8 mouse cellular contexts compared by ENCODE assay signal in genomic region chr3:135439651-135440050, GRCm38 (mm10). TPM values are rescaled to one million over a fixed set of nuclear protein-coding genes. Genes with fewer than 3 reads are reported as not detected.
DNase-seq lines count a peak whose midpoint lies in the region; ATAC-seq lines count a peak whose summit lies in the region.

No protein-coding gene starts in this region.

- peak overlapping the region; percentile 97 for H3K9ac ChIP-seq in neural tube, embryonic 11.5 days (ENCODE audit: low read length)
- peak overlapping the region; percentile 89 for H3K9ac ChIP-seq in limb, embryonic 13.5 days
- peak overlapping the region; percentile 89 for H3K9ac ChIP-seq in stomach, embryonic 15.5 days

- H3K4me3 ChIP-seq in neural tube, embryonic 11.5 days (ENCODE audit: low read depth, low read length) = peak overlapping the region; percentile 66
- peak overlapping the region; percentile 71 for H3K4me3 ChIP-seq in limb, embryonic 13.5 days
- H3K4me3 ChIP-seq in stomach, embryonic 15.5 days (replicated peaks) = peak overlapping the region; percentile 87

- peak overlapping the region; percentile 92 for H3K4me2 ChIP-seq in neural tube, embryonic 11.5 days (ENCODE audit: low read depth)
- peak overlapping the region; percentile 96 for H3K4me2 ChIP-seq in limb, embryonic 13.5 days (replicated peaks)
- H3K4me2 ChIP-seq in stomach, embryonic 15.5 days = peak overlapping the region; percentile 77

- 3% methylated on average over 15 of the region's 15 CpGs for WGBS in neural tube, embryonic 11.5 days
- 3% methylated on average over 15 of the region's 15 CpGs for WGBS in limb, embryonic 13.5 days
- 3% methylated on average over 15 of the region's 15 CpGs for WGBS in stomach, embryonic 15.5 days

- no peak for ATAC-seq in CD4-positive, CD25-positive, alpha-beta regulatory T cell, adult 4 months
- no peak for ATAC-seq in neural tube, embryonic 11.5 days (ENCODE audit: insufficient read depth, low FRiP score, low TSS enrichment)
- ATAC-seq in limb, embryonic 13.5 days (ENCODE audit: low FRiP score, low read depth) = no peak
- ATAC-seq in stomach, embryonic 15.5 days (ENCODE audit: insufficient read depth, low FRiP score, low read depth) = no peak

- H3K4me1 ChIP-seq in neural tube, embryonic 11.5 days (ENCODE audit: control insufficient read depth, insufficient read depth, low read length) = peaks cover 10% of the 10 kb centered on the region; the same call in 1 of the 2 replicates
- peaks cover 29% of the 10 kb centered on the region for H3K4me1 ChIP-seq in limb, embryonic 13.5 days
- peaks cover 4% of the 10 kb centered on the region; the same call in 1 of the 2 replicates for H3K4me1 ChIP-seq in stomach, embryonic 15.5 days

- peak; percentile 28 for DNase-seq in CD4-positive, CD25-positive, alpha-beta regulatory T cell, adult 2 months (ENCODE audit: low read depth, low spot score)
- no peak for DNase-seq in neural tube, embryonic 11.5 days (ENCODE audit: low spot score)
- DNase-seq in neural tube, embryonic 10.5 days (ENCODE audit: extremely low spot score, low spot score) = no peak
- DNase-seq in urinary bladder, adult 2 months (ENCODE audit: low spot score) = no peak
- DNase-seq in left cerebral cortex, adult 11 months (ENCODE audit: low spot score) = no peak

- H3K9me3 ChIP-seq in neural tube, embryonic 11.5 days (ENCODE audit: control insufficient read depth, low read length) = no peaks in the 10 kb centered on the region
- no peaks in the 10 kb centered on the region for H3K9me3 ChIP-seq in limb, embryonic 13.5 days
- H3K9me3 ChIP-seq in stomach, embryonic 15.5 days = no peaks in the 10 kb centered on the region

- H3K27ac ChIP-seq in neural tube, embryonic 11.5 days (ENCODE audit: low read depth, low read length) = peak overlapping the region; percentile 100
- peak overlapping the region; percentile 100 for H3K27ac ChIP-seq in limb, embryonic 13.5 days
- H3K27ac ChIP-seq in stomach, embryonic 15.5 days = peak overlapping the region; percentile 100

- H3K27me3 ChIP-seq in neural tube, embryonic 11.5 days (ENCODE audit: control insufficient read depth, insufficient read depth, low read length) = no peaks in the 10 kb centered on the region
- no peaks in the 10 kb centered on the region for H3K27me3 ChIP-seq in limb, embryonic 13.5 days
- no peaks in the 10 kb centered on the region for H3K27me3 ChIP-seq in stomach, embryonic 15.5 days (replicated peaks)

- H3K36me3 ChIP-seq in neural tube, embryonic 11.5 days (ENCODE audit: control insufficient read depth, insufficient read depth, low read length) = no peaks in the 10 kb centered on the region
- peaks cover 7% of the 10 kb centered on the region; the same call in 1 of the 2 replicates for H3K36me3 ChIP-seq in limb, embryonic 13.5 days
- no peaks in the 10 kb centered on the region for H3K36me3 ChIP-seq in stomach, embryonic 15.5 days

RNA-seq across cellular contexts. Expression of gene Ube2d3, which starts 1.7 kb away (rescaled TPM):
- polyA plus RNA-seq in CD4-positive, CD25-positive, alpha-beta regulatory T cell, adult 4 months (2017; shearing (Covaris generic)) = 100 to 1,000 TPM; 305 to 362 TPM
- 642 and 652 TPM in 2 replicates for polyA plus RNA-seq in neural tube, embryonic 11.5 days (2014; fragmentation: Nextera tagmentation; extraction: Ambion mirVana)
- polyA plus RNA-seq in limb, embryonic 13.5 days (2015; fragmentation: Nextera tagmentation; extraction: Ambion mirVana) = 506 and 507 TPM in 2 replicates
- polyA plus RNA-seq in stomach, embryonic 15.5 days (2015; fragmentation: Nextera tagmentation; extraction: Ambion mirVana) = 469 and 491 TPM in 2 replicates
- polyA plus RNA-seq in urinary bladder, adult 2 months (2012; rRNA removed) = 217 and 252 TPM in 2 replicates

RNA-seq across cellular contexts. Expression of gene Cisd2, which starts 15.9 kb away (rescaled TPM):
- 10 to 100 TPM; 81.2 to 89.1 TPM for polyA plus RNA-seq in CD4-positive, CD25-positive, alpha-beta regulatory T cell, adult 4 months (2017; shearing (Covaris generic))
- 66.5 and 72.8 TPM in 2 replicates for polyA plus RNA-seq in neural tube, embryonic 11.5 days (2014; fragmentation: Nextera tagmentation; extraction: Ambion mirVana)
- polyA plus RNA-seq in limb, embryonic 13.5 days (2015; fragmentation: Nextera tagmentation; extraction: Ambion mirVana) = 66.8 and 67.7 TPM in 2 replicates
- polyA plus RNA-seq in stomach, embryonic 15.5 days (2015; fragmentation: Nextera tagmentation; extraction: Ambion mirVana) = 60.2 and 64.0 TPM in 2 replicates
- 27.1 and 33.8 TPM in 2 replicates for polyA plus RNA-seq in urinary bladder, adult 2 months (2012; rRNA removed)

RNA-seq across cellular contexts. Expression of gene Manba, which starts 45.8 kb away (rescaled TPM):
- polyA plus RNA-seq in CD4-positive, CD25-positive, alpha-beta regulatory T cell, adult 4 months (2017; shearing (Covaris generic)) = 10 to 100 TPM; 22.4 to 32.8 TPM
- 3.1 and 4.0 TPM in 2 replicates for polyA plus RNA-seq in neural tube, embryonic 11.5 days (2014; fragmentation: Nextera tagmentation; extraction: Ambion mirVana)
- 5.5 and 5.7 TPM in 2 replicates for polyA plus RNA-seq in limb, embryonic 13.5 days (2015; fragmentation: Nextera tagmentation; extraction: Ambion mirVana)
- 13.5 and 17.5 TPM in 2 replicates for polyA plus RNA-seq in stomach, embryonic 15.5 days (2015; fragmentation: Nextera tagmentation; extraction: Ambion mirVana)
- polyA plus RNA-seq in urinary bladder, adult 2 months (2012; rRNA removed) = 9.8 and 16.3 TPM in 2 replicates
